Mouse (Mus musculus) spleen, adult 18-20 months (tissue): ENCODE measurements around the gene Erc2.

ENCODE experiments used
- DNase-seq, 2 experiments: peaks; one replicate each; pipeline ENCODE4 v3.0.0; 2022; ENCODE audit warnings: mixed read lengths in 2 of 2

Gene Erc2

DNA sequence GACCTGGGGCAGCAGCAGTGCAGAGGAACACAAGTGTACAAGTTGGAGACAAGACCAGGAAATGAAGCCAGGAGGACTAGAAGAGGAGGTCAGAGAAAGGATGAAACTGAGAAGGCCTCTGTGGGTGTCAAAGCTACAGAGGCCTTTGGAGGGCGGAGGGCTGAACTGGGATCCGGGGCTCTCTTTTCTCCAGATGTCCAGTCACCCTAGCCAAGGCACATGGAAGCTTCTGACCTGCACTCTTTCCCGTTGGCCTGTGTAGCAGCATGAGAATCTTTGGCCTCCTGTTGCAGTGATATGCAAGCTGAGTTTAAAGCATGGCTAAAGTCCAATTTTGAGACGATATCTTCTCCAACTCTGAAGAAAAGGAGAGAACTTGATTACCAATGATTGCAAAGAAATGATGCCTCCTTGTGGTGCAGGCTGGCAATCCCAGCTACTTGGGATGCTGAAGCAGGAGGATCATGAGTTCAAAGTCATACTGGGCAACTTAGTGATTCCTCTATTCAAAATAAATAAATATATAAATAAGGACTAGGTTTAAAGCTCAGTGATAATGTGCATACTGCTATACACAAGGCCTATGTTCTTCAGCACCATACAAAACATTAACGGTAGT, 699.8 kb downstream of the Erc2 start:
- no peak for DNase-seq

DNA sequence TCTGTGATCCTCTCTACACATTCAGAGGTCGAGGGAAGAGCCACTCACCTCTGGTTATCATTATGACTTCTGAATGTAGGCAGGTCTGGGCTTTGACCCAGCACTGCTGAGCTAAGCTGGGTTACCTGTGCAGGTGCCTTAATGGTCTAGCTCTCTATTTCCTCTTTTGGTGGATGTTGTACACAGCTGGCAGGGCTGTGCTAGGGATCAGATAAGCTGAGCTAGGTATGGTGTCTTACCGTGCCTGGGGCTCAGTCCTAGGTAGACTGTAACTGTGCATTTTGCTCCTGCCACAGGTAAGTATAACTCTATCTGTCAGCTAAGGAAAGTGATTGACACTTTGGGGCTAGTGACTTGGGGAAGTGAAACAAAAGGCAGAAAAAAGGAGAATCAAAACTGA, 701.0 kb downstream of the Erc2 start:
- no peak for DNase-seq

DNA sequence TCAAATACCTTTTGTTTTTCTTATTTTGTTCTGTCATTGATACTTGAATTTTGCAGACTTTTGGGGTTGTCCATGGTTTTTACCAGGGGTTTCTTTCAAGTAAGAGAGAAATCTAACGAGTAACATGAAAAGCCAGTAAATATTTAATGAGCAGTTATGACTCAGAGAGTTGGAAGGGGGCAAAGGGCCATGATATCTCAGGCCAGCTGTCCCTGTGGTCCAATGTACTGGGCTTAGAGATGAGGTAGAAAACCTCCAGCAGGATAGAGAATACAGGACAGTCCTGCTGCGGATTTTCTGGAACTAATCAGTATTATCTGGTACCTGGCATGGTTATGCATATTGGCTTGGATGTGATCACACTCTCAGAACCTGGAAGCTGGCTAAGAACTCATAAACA, 701.5 kb downstream of the Erc2 start:
- DNase-seq, result no peak

DNA sequence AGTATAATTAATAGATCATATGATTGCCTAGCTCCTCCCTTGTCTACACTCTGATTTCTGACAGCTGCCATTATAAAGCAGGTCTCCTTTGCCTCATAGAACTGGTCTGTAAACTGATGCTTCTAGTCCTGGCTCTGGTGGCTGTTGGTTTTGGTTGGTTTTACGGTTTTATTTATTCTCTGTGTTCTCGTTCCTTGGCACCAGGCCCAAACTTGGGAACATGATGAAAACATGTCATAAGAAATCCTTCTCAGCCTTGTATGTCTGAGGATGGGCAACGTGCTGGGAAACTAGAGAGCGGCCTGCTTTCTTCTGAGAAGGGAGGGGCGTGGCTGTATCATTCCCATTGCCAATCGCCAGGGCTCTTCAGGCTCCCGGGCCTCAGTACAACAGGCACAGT, 704.2 kb downstream of the Erc2 start:
- no peak for DNase-seq

DNA sequence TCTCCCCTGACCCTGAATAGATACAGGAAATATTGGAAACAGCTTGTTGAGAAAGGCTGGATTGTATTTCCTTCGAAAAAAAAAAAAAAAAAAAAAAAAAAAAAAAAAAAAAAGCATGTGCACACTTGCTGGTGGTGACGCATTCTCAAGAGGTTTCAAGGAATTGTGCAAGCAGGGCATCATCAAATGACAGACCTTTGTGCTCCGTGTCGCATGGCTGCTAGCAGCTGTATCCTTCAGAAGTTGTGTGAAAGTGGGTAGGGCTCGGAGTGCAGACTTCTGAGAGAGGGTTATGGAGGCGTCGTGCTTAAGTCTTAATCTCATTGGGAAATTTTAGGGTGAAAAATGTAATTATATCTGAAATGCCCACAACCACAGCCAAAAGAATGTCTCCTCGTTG, 706.3 kb downstream of the Erc2 start:
- DNase-seq, result no peak

DNA sequence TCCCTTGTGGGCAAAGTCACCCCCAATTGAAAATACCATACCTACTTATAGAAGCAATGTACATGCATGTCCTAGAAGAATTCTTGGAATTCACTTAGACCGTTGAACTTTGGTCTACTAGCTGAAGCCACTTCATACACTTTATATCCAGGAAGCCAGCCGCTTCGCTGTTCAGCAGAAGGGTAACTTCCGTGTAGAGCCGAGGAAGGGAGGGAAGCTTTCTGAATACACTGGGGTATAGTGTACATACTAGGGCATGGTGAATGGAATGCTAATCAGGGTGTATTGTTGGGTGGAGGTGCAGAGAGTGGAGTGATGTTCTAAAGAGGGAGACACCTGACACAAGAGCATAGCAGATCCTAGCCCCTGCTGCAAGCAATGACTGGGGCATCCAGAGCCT, 708.9 kb downstream of the Erc2 start:
- no peak for DNase-seq

DNA sequence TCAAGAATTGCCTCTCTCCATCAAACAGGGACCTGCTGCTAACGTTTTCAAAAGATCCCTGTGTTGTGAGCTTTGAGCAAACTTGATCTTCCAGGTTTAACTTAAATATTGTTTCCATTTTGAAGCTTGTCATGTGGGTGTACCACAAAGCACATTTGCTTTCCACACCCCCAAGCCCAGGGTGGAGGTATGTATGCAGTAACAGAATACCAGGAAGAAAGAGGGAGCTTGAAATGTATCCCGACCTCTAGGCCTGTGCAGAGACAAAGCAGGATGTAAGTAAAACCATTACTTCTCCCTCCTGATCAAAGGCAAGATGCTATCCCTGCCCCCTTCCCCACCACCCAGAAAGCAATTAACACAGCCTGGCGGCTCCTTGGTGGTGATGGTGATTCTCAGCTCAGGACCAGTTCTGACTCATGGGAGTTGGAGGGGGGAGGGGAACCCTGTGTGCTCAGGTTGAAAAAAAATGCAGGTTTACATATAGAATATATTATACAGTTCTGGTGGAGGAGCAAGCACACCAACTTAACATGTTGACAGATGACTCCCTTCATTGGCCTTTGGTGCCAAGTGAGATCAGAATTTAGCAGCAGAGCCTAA, 710.2 kb downstream of the Erc2 start:
- DNase-seq, result no peak

DNA sequence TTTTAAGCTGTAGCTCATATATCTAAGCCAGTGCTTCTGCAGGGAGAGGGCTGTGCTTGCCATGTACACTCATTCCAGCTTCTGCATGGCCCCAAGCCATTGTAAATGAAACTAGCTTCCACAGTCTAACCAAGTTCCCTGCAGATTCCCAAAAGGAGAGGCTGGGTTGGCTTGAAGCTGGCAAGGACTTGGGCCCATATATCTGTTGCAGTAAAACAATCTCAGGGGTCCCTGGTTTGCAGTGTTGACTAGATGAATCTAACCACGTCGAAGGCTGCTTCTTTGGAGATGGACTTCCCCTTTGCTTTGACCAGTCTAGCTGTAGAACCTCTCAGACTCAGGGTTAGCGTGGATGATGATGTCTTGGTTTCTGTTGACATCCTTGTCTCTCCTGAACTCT, 716.9 kb downstream of the Erc2 start:
- DNase-seq, result no peak

DNA sequence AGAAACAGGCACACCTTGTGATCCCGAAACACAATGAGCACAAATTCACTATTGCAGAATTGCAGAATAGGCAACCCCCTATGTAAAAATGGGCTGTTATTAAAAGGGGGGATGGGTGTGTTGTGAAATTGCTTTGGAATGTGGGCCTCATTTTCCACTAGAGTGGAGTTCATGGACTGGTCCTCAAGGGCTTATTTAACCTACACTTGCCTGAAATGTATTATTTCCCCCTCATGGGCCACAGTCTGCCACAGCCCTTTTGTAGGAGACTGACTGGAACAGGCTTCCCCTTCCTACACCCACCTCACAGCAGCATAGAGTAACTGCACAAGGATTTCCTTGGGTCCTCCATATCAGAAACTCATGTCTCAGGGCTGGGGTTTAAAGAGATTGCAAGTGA, 726.9 kb downstream of the Erc2 start:
- no peak for DNase-seq

DNA sequence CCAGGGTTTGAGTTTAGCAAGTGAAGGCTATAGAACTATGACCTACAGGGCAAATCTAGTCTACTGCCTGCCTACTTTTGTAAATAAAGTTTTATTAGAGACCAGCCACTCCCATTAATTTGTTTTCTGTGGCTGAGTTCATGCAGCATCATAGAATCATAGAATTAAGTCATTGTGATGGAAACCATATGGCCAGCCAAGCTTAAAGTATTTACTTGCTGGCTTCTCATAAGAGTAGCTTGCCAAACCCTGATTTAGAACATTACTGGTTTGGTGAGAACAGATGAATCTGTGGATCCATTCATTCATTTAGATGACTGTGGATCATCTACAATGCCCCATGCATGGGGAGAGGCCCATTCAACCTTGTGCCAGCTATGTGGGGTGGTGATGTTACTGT, 733.8 kb downstream of the Erc2 start:
- DNase-seq, result no peak

DNA sequence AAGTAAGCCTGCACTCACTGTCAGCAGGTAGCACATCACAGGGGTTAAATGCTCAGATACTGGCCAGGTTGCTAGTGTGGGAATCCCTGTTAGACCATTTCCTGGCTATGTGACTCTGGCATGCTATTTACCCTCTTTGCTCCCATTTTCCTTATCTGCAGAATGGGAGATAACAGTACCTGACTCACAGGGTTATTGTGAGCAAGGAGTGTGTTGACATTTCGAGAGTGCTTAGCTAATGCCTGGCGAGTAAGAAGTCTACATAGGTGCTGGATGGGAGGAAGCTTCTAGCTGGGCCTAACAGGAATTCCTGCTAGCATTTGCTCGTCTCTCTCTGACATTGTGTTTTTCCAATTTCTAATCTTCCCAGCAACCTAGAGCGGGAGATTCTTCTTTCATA, 737.3 kb downstream of the Erc2 start:
- no peak for DNase-seq

DNA sequence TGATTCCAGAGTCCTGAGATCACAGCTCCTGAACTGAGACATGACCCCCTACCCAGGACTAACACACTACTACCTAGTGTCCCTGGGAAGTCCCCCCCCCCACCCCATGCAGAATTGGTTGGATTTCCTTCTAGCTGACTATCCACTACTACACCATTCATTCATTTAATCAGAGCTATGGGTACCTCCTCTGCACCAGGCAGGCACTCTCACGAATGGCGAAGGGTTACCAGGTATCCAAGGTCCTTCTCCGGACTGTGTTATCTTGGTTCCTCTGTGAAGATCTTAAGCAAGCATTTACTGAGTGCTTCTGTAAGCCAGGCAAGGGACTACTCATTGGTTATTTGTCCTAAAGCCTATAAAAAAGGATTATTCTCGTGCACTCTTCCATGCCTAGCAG, 737.8 kb downstream of the Erc2 start:
- DNase-seq, result no peak

DNA sequence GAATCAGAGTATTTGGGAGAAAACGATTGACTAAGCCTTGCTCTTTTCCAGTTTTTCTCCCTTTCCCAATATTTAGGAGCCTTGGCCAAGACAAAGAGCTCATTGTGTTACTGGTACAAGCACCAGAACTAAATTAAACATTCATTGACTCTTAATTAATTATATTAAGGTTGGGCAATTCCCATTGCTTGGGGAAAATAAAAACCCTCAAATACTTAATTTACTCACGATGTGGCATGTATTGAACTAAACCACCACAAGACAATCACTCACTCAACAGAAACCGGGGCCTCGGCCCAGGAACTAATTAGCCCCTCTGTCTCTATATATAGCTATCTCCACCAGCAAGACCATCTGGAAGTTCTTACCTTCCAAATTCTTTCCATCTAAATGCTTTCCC, 740.1 kb downstream of the Erc2 start:
- DNase-seq, result no peak

DNA sequence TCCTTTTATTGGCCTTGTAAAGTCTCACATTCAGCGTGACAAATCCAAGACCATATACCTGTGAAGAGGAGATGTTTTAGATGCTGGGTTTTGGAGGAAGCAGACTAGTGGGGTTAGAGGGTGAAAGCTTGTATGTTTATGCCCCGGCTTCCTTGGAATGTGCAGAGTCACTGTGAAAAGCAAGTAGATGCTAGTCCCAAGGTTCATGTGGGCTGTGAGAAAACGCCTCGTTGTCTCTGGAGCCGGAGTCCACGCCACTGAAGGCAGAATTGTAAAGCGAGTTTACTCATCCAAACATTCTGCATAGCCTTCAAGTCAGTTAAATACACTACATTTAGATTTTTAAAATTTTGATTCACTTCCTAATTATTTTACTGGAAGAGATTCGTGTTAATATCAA, 748.5 kb downstream of the Erc2 start:
- DNase-seq, result no peak

DNA sequence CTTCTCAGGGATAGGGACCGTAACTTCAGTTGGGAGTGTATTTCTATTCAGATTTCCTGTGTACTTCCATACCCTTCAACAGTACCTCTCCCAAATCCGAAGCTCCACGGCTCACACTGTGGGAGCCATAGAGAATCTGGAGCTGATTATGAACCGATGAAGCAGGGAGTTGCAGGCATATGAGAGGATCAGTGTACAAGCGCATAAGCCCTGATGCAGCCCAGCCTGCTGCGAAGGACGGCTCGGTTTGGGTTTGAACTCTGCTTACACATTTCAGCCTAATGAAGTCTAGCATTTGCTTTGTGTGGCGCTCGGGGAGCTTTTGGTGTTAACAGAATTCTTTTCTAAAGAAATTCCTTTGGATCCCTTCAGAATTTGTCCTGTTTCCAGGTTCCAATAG, 749.4 kb downstream of the Erc2 start:
- DNase-seq, result no peak

DNA sequence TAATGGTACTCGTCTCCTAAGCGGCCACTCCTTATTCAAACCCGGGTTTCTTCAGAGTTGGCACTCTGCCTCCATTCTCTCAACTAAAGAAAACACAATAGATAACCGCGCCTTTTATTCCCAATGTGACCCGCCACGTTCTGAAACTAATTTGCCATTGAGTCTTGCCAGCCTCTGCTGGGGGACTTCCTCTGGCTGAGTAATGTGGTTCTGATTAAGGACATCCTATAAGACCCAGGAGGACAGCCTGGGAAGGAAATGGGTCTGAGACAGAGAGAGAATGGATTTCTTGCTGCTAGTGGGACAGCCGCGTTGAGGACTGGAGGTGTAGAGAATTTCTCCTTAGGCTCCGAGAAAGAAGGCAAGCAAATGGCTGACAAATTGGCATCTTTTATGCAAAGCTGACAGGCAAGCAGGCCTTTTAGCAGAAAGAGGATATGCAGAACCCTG, 753.4 kb downstream of the Erc2 start:
- no peak for DNase-seq

DNA sequence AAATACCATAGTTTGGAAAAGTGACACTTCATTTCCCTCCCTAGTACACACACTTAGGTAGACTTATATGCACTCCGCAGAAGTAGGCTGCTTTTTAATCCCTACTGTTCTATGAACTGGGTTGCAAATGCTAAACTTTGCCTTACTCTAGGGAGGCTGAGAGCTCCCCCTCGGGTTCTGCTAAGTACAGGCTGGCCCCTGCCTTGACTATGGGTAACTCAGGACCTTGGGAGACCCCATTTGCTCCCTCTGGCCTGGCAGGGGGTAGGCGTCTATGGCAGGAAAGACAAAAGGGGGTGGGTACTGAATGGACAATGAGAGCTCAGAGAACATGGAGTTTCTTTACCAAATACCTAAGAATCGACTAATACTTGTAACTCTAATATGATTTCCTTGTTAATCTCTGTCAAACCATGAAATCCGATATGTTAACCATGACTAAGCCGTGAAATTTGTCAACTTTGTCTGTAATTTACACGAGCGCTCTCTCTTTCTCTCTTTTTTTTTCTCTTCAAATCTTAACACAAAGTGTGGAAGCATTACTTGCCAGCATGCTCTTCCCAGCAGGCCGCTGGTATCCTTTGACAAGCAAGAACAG, 754.1 kb downstream of the Erc2 start:
- DNase-seq, result no peak

DNA sequence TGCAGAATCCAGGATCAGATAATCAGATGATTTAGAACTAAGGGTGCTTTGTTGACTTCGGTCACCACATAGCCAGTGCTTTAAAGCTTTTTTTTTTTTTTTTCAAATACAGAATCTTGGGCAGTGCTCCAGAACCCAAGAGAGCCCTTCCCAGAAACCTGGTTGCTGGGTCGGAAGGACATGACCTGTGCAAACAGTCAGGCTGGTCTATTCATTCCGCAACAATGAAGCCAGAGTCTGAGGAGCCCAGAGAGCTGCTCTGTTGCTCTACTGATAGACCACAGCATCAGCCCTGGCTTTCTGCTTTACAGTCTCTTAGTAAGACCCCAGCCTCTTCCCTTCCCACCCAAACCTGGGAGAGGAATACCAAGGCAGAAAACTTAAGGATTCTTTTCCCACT, 755.3 kb downstream of the Erc2 start:
- no peak for DNase-seq

DNA sequence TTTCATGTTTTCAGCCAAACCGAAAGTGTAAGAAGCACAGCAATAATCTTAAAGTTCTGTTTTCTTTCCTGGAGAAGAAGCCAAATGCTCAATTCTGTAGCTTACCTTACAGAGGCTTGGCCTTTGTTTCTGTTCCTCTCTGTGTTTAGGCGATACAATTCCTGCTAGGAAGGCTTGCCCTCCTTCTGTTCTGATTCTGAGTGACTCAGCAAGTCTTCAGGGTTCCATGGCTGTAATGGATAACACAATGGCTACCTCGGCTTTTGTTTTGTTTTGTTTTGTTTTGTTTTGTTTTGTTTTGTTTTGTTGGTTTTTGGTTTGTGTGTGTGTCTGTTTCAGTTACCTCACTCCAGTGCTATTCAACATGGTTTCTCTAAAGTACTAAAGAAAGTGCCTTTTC, 757.9 kb downstream of the Erc2 start:
- DNase-seq, result no peak

DNA sequence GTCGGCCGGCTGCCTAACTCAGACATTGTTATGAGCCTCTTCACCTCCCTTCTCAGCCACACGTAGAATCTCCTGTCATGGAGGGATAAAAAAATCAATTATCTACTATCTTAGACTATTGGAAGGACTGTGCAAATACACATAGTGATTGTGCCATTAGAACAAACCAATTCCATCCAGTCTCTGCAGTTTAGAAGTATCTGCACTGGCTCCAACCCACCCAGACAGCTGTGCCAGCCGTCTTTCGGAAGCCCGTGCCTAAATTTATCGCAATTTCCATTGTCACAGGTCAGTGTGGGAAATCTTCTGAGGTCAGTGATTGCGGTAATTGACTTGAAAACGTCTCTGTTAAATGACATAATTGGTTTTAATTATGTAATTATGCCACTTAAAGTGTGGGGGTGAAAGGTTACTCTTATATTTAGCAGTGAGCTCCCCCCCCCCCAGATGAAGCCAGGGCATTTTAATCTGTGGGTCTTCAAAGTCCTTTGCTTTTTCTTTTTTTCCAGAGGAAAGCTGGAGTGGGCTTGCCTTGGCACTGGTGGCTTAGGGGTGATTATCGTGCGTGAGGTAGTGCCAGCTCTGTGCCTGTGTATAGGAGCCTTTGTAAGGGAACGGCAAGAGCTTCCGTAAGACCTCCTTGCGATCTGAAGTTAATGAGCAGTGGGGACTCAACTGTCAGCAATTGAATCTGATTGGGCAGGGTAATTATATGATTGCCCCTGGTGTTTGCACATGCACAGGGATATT, 759.7 kb downstream of the Erc2 start:
- DNase-seq, result no peak

DNA sequence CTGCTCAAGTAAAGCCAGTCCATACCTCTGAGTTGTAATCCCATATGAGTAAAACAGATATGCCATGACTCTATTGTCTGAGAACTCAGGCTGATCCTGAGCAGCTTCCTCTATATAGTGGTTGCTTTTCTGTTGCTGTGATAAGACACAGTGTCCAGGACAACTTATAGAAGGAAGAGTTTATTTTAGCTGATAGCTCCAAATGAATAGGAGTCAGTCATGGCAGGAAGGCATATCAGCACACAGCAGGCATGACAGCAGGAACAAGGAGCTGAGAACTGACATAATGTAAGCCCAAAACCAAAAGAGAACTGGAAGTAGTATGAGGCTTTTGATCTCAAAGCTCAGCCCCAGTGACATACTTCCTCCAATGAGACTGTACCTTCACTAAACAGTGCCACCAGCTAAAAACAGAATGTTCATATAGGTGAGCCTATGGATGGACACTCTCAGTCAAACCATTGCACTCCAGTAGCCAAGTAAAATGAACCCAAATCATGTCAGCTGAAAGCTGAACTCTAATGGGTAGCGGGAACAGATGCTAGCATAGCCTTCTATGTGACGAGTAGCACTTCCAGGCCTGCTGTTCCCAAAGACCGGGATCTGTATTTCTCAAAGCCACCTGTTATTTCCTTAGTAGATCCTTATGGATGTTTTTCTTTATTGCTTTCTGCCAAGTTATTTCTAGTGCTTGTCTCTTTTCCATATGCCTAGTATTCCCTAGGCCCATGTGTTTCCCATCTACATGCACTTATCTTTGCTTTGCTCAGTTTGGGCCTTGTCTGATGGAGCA, 764.8 kb downstream of the Erc2 start:
- no peak for DNase-seq

DNA sequence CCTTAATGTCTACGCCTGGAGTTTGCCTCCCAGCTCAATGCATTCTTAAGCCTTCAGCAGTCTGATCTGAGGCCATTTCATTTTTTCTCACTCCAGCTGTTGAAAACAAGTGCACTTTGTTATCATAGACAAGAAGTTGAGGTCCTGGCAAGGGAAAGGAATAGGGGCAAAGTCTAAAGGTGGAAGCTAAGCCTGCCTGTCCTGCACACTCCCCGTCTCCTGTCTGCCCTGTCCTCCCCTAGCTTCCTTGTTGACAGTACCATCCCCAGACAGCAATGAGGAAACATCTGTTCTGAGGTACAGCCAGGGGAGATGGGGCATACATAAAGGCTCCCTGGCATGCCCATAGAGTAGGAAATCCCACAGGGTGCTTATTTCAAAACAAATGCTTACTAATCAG, 776.7 kb downstream of the Erc2 start:
- no peak for DNase-seq

DNA sequence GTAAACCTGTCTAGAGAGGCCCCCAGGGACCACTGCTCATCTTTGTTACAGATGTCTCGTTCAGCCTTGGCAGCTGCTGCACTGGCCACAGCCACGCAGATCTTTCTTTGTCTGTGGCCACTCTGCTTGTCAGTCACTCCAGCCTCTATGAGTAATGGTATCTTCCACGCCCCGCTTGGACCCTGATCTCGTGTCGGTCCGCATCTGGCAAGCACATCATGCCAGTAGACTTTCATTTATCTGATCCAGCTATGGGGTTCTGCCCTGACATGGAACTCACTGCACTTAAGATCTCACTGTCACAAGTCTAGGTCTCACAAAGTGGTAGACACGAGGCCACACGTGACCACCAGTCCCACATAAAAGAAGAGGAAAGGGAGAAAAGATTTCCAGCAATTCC, 777.7 kb downstream of the Erc2 start:
- DNase-seq, result no peak
